Mouse (Mus musculus) ES-Bruce4 (cell line): ENCODE measurements at regions not wholly inside any gene's neighbourhood (a gene's known extent, or its start where the extent isn't known, plus 50 kb on each side); places are given as distances from the start of the nearest gene placed in this dataset.

Source experiments
- H3K27ac ChIP-seq: 2 replicates; pipeline ENCODE4 v1.5.1; 2012; ENCODE audit warnings: low read length, inconsistent platforms; ENCODE audit not compliant: insufficient read depth
- H3K27me3 ChIP-seq: 2 replicates; pipeline ENCODE4 v1.6.1; 2012; ENCODE audit warnings: mild to moderate bottlenecking, low read length, inconsistent platforms; ENCODE audit not compliant: control insufficient read depth, poor library complexity, insufficient read depth, severe bottlenecking
- H3K36me3 ChIP-seq: 2 replicates; pipeline ENCODE4 v1.6.1; 2012; ENCODE audit warnings: inconsistent platforms, mild to moderate bottlenecking, low read length, moderate library complexity; ENCODE audit not compliant: control insufficient read depth, poor library complexity, insufficient read depth, severe bottlenecking
- H3K4me1 ChIP-seq: one replicate; pipeline ENCODE4 v1.8.1; 2011; ENCODE audit warnings: low read length; ENCODE audit not compliant: control insufficient read depth, insufficient read depth
- H3K4me3 ChIP-seq: 2 replicates; pipeline ENCODE4 v1.5.1; 2011; ENCODE audit warnings: low read depth, mild to moderate bottlenecking, low read length
- H3K9ac ChIP-seq: 2 replicates; pipeline ENCODE4 v1.6.1; 2012; ENCODE audit warnings: low read depth, mild to moderate bottlenecking, inconsistent platforms; ENCODE audit not compliant: poor library complexity, severe bottlenecking
- H3K9me3 ChIP-seq: replicated peaks from 2 replicates; pipeline ENCODE4 v1.6.1; 2012; ENCODE audit warnings: mild to moderate bottlenecking, low read length, inconsistent platforms; ENCODE audit not compliant: control insufficient read depth, poor library complexity, insufficient read depth, severe bottlenecking
- CTCF ChIP-seq: IDR thresholded peaks from one replicate; pipeline ENCODE4 v1.8.1; 2011; ENCODE audit warnings: low read depth, low read length
- EP300 ChIP-seq: IDR thresholded peaks from 2 replicates; pipeline ENCODE4 v1.6.1; 2011; ENCODE audit warnings: low read depth, low read length; ENCODE audit not compliant: insufficient read depth
- POLR2A ChIP-seq: IDR thresholded peaks from one replicate; pipeline ENCODE4 v1.8.1; 2011; ENCODE audit warnings: low read length; ENCODE audit not compliant: insufficient read depth

- H3K27me3 ChIP-seq: no peaks in the 10 kb centered on the region
- TF ChIP-seq EP300: no peak
- no peak for TF ChIP-seq CTCF
- no peak for TF ChIP-seq POLR2A
- H3K9ac ChIP-seq: no peak overlapping the region
- H3K36me3 ChIP-seq: no peaks in the 10 kb centered on the region
- no peak overlapping the region for H3K4me3 ChIP-seq
- H3K27ac ChIP-seq: no peak overlapping the region
- no peaks in the 10 kb centered on the region for H3K4me1 ChIP-seq
- no peaks in the 10 kb centered on the region for H3K9me3 ChIP-seq
Observed at GRCm38 (mm10) chr10:15140703-15141102, 422.7 kb upstream of the Gje1 start.
